ENCODE assay signal across 9 mouse cellular contexts in genomic region chr5:137739471-137739870, GRCm38 (mm10). TPM values are rescaled to one million over a fixed set of nuclear protein-coding genes. Genes with fewer than 3 reads are reported as not detected.
DNase-seq lines count a peak whose midpoint lies in the region; ATAC-seq lines count a peak whose summit lies in the region.
"Had no signal": no experiment of that assay in that cellular context is flagged by ENCODE, and none has a peak within 500 bp of the region (broad histone marks: within the 10 kb centered on the region; RNA-seq: fewer than 3 reads in every experiment).

No protein-coding gene starts in this region.

- ATAC-seq in heart, embryonic 16.5 days (replicated peaks; ENCODE audit: extremely low read depth, insufficient read depth, low FRiP score): no peak
- ATAC-seq in embryonic facial prominence, embryonic 12.5 days (ENCODE audit: insufficient number of reproducible peaks, insufficient read depth, low FRiP score, low TSS enrichment): no peak
- no peak for ATAC-seq in hindbrain, embryonic 11.5 days (ENCODE audit: low FRiP score)
- ATAC-seq in midbrain, embryonic 16.5 days: no peak

- no peaks in the 10 kb centered on the region for H3K27me3 ChIP-seq in heart, embryonic 16.5 days (ENCODE audit: control insufficient read depth, insufficient read depth, low read length)
- H3K27me3 ChIP-seq in heart, embryonic 10.5 days (ENCODE audit: insufficient read depth, poor library complexity, severe bottlenecking): no peaks in the 10 kb centered on the region
- no peaks in the 10 kb centered on the region for H3K27me3 ChIP-seq in embryonic facial prominence, embryonic 12.5 days
- no peaks in the 10 kb centered on the region for H3K27me3 ChIP-seq in hindbrain, embryonic 11.5 days (ENCODE audit: control insufficient read depth, insufficient read depth, low read length)
- no peaks in the 10 kb centered on the region for H3K27me3 ChIP-seq in midbrain, embryonic 16.5 days (ENCODE audit: control insufficient read depth, insufficient read depth, low read depth, low read length)

- H3K4me2 ChIP-seq in heart, embryonic 16.5 days (ENCODE audit: low read depth, low read length): peak overlapping the region; percentile 22; the same call in 1 of the 2 replicates
- peak overlapping the region; percentile 75 for H3K4me2 ChIP-seq in embryonic facial prominence, embryonic 12.5 days (replicated peaks)
- peak overlapping the region; percentile 92 for H3K4me2 ChIP-seq in hindbrain, embryonic 11.5 days (replicated peaks; ENCODE audit: low read depth, low read length)
- H3K4me2 ChIP-seq in midbrain, embryonic 16.5 days (ENCODE audit: low read length): peak overlapping the region; percentile 86

- H3K4me3 ChIP-seq in heart, embryonic 16.5 days (ENCODE audit: low read length): no peak overlapping the region; the same call in 1 of the 2 replicates
- H3K4me3 ChIP-seq in heart, embryonic 10.5 days: no peak overlapping the region
- H3K4me3 ChIP-seq in embryonic facial prominence, embryonic 12.5 days: peak overlapping the region; percentile 73
- H3K4me3 ChIP-seq in hindbrain, embryonic 11.5 days (ENCODE audit: low read depth, low read length): peak overlapping the region; percentile 62
- H3K4me3 ChIP-seq in midbrain, embryonic 16.5 days (ENCODE audit: low read depth, low read length): peak overlapping the region; percentile 71

- no peak for DNase-seq in heart, embryonic 10.5 days (ENCODE audit: low spot score)
- no peak for DNase-seq in hindbrain, embryonic 11.5 days (ENCODE audit: low spot score)
- no peak for DNase-seq in right cerebral cortex, postnatal 36 days (ENCODE audit: low spot score in 2 of 2)
- DNase-seq in layer of hippocampus, adult 9-11 months: no peak
- DNase-seq in kidney, adult 9 months: no peak
- DNase-seq: spleen, adult 18-20 months had no signal

- no peaks in the 10 kb centered on the region for H3K36me3 ChIP-seq in heart, embryonic 16.5 days (ENCODE audit: control insufficient read depth, insufficient read depth)
- peaks cover 27% of the 10 kb centered on the region for H3K36me3 ChIP-seq in heart, embryonic 10.5 days
- peaks cover 31% of the 10 kb centered on the region for H3K36me3 ChIP-seq in embryonic facial prominence, embryonic 12.5 days
- H3K36me3 ChIP-seq in hindbrain, embryonic 11.5 days (ENCODE audit: control insufficient read depth, insufficient read depth, low read length): no peaks in the 10 kb centered on the region
- H3K36me3 ChIP-seq in midbrain, embryonic 16.5 days (ENCODE audit: control insufficient read depth, insufficient read depth, low read length): peaks cover 10% of the 10 kb centered on the region; the same call in 1 of the 2 replicates

- H3K4me1 ChIP-seq in heart, embryonic 16.5 days (ENCODE audit: control insufficient read depth, insufficient read depth, low read length): peaks cover 6% of the 10 kb centered on the region; the same call in 1 of the 2 replicates
- H3K4me1 ChIP-seq in heart, embryonic 10.5 days: peaks cover 51% of the 10 kb centered on the region
- H3K4me1 ChIP-seq in embryonic facial prominence, embryonic 12.5 days: peaks cover 32% of the 10 kb centered on the region
- peaks cover 22% of the 10 kb centered on the region for H3K4me1 ChIP-seq in hindbrain, embryonic 11.5 days (replicated peaks; ENCODE audit: control insufficient read depth, insufficient read depth, low read length)
- peaks cover 49% of the 10 kb centered on the region for H3K4me1 ChIP-seq in midbrain, embryonic 16.5 days (ENCODE audit: control insufficient read depth, insufficient read depth, low read length)

- no peak overlapping the region for H3K27ac ChIP-seq in heart, embryonic 16.5 days (ENCODE audit: low read length)
- H3K27ac ChIP-seq in heart, embryonic 10.5 days: no peak overlapping the region
- no peak overlapping the region for H3K27ac ChIP-seq in embryonic facial prominence, embryonic 12.5 days
- peak overlapping the region; percentile 4; the same call in 1 of the 2 replicates for H3K27ac ChIP-seq in hindbrain, embryonic 11.5 days (ENCODE audit: low read depth, low read length)
- peak overlapping the region; percentile 90 for H3K27ac ChIP-seq in midbrain, embryonic 16.5 days (ENCODE audit: low read length)

- H3K9ac ChIP-seq in heart, embryonic 16.5 days (ENCODE audit: low read length): no peak overlapping the region
- H3K9ac ChIP-seq in embryonic facial prominence, embryonic 12.5 days: 0 out of 2 replicates have a peak overlapping the region, but pooled peaks have one; percentile 19
- H3K9ac ChIP-seq in hindbrain, embryonic 11.5 days (ENCODE audit: low read depth, low read length): peak overlapping the region; percentile 60
- H3K9ac ChIP-seq in midbrain, embryonic 16.5 days (ENCODE audit: low read depth, low read length): peak overlapping the region; percentile 89

- H3K9me3 ChIP-seq in heart, embryonic 16.5 days (replicated peaks; ENCODE audit: control insufficient read depth, low read length): no peaks in the 10 kb centered on the region
- H3K9me3 ChIP-seq in heart, embryonic 10.5 days: no peaks in the 10 kb centered on the region
- H3K9me3 ChIP-seq in embryonic facial prominence, embryonic 12.5 days: no peaks in the 10 kb centered on the region
- H3K9me3 ChIP-seq in hindbrain, embryonic 11.5 days (ENCODE audit: control insufficient read depth, low read length): no peaks in the 10 kb centered on the region
- no peaks in the 10 kb centered on the region for H3K9me3 ChIP-seq in midbrain, embryonic 16.5 days (replicated peaks; ENCODE audit: control insufficient read depth, low read length, poor library complexity, severe bottlenecking)

- 76% methylated on average over 9 of the region's 9 CpGs for WGBS in heart, embryonic 16.5 days
- WGBS in heart, embryonic 10.5 days: 68% methylated on average over 9 of the region's 9 CpGs
- WGBS in embryonic facial prominence, embryonic 12.5 days: 66% methylated on average over 9 of the region's 9 CpGs
- 51% methylated on average over 9 of the region's 9 CpGs for WGBS in hindbrain, embryonic 11.5 days
- 16% methylated on average over 9 of the region's 9 CpGs for WGBS in midbrain, embryonic 16.5 days

RNA-seq across cellular contexts. Expression of gene Nyap1, which starts 1.9 kb away (rescaled TPM):
- 1.6 and 1.9 TPM in 2 replicates for polyA plus RNA-seq in heart, embryonic 16.5 days (2015; fragmentation: Nextera tagmentation; extraction: Ambion mirVana)
- polyA plus RNA-seq in heart, embryonic 10.5 days (2016; fragmentation: Nextera tagmentation; extraction: Ambion mirVana): 1.4 TPM in 2 replicates
- polyA plus RNA-seq in embryonic facial prominence, embryonic 12.5 days (2016; fragmentation: Nextera tagmentation; extraction: Ambion mirVana): 3.7 and 4.6 TPM in 2 replicates
- polyA plus RNA-seq in hindbrain, embryonic 11.5 days (2014; fragmentation: Nextera tagmentation; extraction: Ambion mirVana): 2.9 and 5.3 TPM in 2 replicates
- 67.2 and 67.5 TPM in 2 replicates for polyA plus RNA-seq in midbrain, embryonic 16.5 days (2015; fragmentation: Nextera tagmentation; extraction: Ambion mirVana)

RNA-seq across cellular contexts. Expression of gene Tsc22d4, which starts 6.1 kb away (rescaled TPM):
- 164 and 189 TPM in 2 replicates for polyA plus RNA-seq in heart, embryonic 16.5 days (2015; fragmentation: Nextera tagmentation; extraction: Ambion mirVana)
- polyA plus RNA-seq in heart, embryonic 10.5 days (2016; fragmentation: Nextera tagmentation; extraction: Ambion mirVana): 147 and 165 TPM in 2 replicates
- polyA plus RNA-seq in embryonic facial prominence, embryonic 12.5 days (2016; fragmentation: Nextera tagmentation; extraction: Ambion mirVana): 129 and 133 TPM in 2 replicates
- 56.4 and 64.0 TPM in 2 replicates for polyA plus RNA-seq in hindbrain, embryonic 11.5 days (2014; fragmentation: Nextera tagmentation; extraction: Ambion mirVana)
- 55.4 and 74.1 TPM in 2 replicates for polyA plus RNA-seq in midbrain, embryonic 16.5 days (2015; fragmentation: Nextera tagmentation; extraction: Ambion mirVana)

RNA-seq across cellular contexts. Expression of gene Ppp1r35, which starts 39.2 kb away (rescaled TPM):
- polyA plus RNA-seq in heart, embryonic 16.5 days (2015; fragmentation: Nextera tagmentation; extraction: Ambion mirVana): 20.5 and 22.6 TPM in 2 replicates
- polyA plus RNA-seq in heart, embryonic 10.5 days (2016; fragmentation: Nextera tagmentation; extraction: Ambion mirVana): 31.3 and 49.2 TPM in 2 replicates
- 51.3 and 51.9 TPM in 2 replicates for polyA plus RNA-seq in embryonic facial prominence, embryonic 12.5 days (2016; fragmentation: Nextera tagmentation; extraction: Ambion mirVana)
- polyA plus RNA-seq in hindbrain, embryonic 11.5 days (2014; fragmentation: Nextera tagmentation; extraction: Ambion mirVana): 64.9 and 78.4 TPM in 2 replicates
- 33.5 and 36.6 TPM in 2 replicates for polyA plus RNA-seq in midbrain, embryonic 16.5 days (2015; fragmentation: Nextera tagmentation; extraction: Ambion mirVana)

RNA-seq across cellular contexts. Expression of gene Mepce, which starts 48.0 kb away (rescaled TPM):
- 5.6 and 5.7 TPM in 2 replicates for polyA plus RNA-seq in heart, embryonic 16.5 days (2015; fragmentation: Nextera tagmentation; extraction: Ambion mirVana)
- polyA plus RNA-seq in heart, embryonic 10.5 days (2016; fragmentation: Nextera tagmentation; extraction: Ambion mirVana): 7.1 and 10.4 TPM in 2 replicates
- polyA plus RNA-seq in embryonic facial prominence, embryonic 12.5 days (2016; fragmentation: Nextera tagmentation; extraction: Ambion mirVana): 14.5 and 15.8 TPM in 2 replicates
- polyA plus RNA-seq in hindbrain, embryonic 11.5 days (2014; fragmentation: Nextera tagmentation; extraction: Ambion mirVana): 9.9 and 14.9 TPM in 2 replicates
- 10.4 and 11.6 TPM in 2 replicates for polyA plus RNA-seq in midbrain, embryonic 16.5 days (2015; fragmentation: Nextera tagmentation; extraction: Ambion mirVana)

RNA-seq across cellular contexts. Expression of gene Zcwpw1, which starts 48.1 kb away (rescaled TPM):
- polyA plus RNA-seq in heart, embryonic 16.5 days (2015; fragmentation: Nextera tagmentation; extraction: Ambion mirVana): 9.6 and 9.9 TPM in 2 replicates
- 10.0 and 12.5 TPM in 2 replicates for polyA plus RNA-seq in heart, embryonic 10.5 days (2016; fragmentation: Nextera tagmentation; extraction: Ambion mirVana)
- 38.2 and 39.3 TPM in 2 replicates for polyA plus RNA-seq in embryonic facial prominence, embryonic 12.5 days (2016; fragmentation: Nextera tagmentation; extraction: Ambion mirVana)
- 13.5 and 17.2 TPM in 2 replicates for polyA plus RNA-seq in hindbrain, embryonic 11.5 days (2014; fragmentation: Nextera tagmentation; extraction: Ambion mirVana)
- polyA plus RNA-seq in midbrain, embryonic 16.5 days (2015; fragmentation: Nextera tagmentation; extraction: Ambion mirVana): 11.6 and 13.1 TPM in 2 replicates

Comparison
In these comparisons a context has a peak if more than half of its experiments do, and no peak if none do; other contexts are left out.
1. H3K27ac ChIP-seq: peak in hindbrain, embryonic 11.5 days (single experiment) and midbrain, embryonic 16.5 days (single experiment); none in heart, embryonic 16.5 days (single experiment), heart, embryonic 10.5 days (single experiment) and embryonic facial prominence, embryonic 12.5 days (single experiment).
2. H3K4me2 ChIP-seq: peak in every context shown above with its lines; median percentile 92 in hindbrain, embryonic 11.5 days; 86 in midbrain, embryonic 16.5 days; 75 in embryonic facial prominence, embryonic 12.5 days; 22 in heart, embryonic 16.5 days.
3. H3K4me3 ChIP-seq: peak in embryonic facial prominence, embryonic 12.5 days (single experiment), hindbrain, embryonic 11.5 days (single experiment) and midbrain, embryonic 16.5 days (single experiment); none in heart, embryonic 16.5 days (single experiment) and heart, embryonic 10.5 days (single experiment).
4. RNA of gene Nyap1, which starts 1.9 kb away (polyA plus RNA-seq): 67.2 to 67.5 TPM in midbrain, embryonic 16.5 days; 3.7 to 4.6 TPM in embryonic facial prominence, embryonic 12.5 days, 2.9 to 5.3 TPM in hindbrain, embryonic 11.5 days, 1.6 to 1.9 TPM in heart, embryonic 16.5 days and 1.4 TPM in heart, embryonic 10.5 days; every median in the first group is over 10 times any median in the second.